Mouse (Mus musculus): Measurements from ENCODE around the gene Mcm10.
A peak's percentile ranks its signal among the peaks of the same experiment; 100 is the strongest.

The Mcm10 gene

DNA sequence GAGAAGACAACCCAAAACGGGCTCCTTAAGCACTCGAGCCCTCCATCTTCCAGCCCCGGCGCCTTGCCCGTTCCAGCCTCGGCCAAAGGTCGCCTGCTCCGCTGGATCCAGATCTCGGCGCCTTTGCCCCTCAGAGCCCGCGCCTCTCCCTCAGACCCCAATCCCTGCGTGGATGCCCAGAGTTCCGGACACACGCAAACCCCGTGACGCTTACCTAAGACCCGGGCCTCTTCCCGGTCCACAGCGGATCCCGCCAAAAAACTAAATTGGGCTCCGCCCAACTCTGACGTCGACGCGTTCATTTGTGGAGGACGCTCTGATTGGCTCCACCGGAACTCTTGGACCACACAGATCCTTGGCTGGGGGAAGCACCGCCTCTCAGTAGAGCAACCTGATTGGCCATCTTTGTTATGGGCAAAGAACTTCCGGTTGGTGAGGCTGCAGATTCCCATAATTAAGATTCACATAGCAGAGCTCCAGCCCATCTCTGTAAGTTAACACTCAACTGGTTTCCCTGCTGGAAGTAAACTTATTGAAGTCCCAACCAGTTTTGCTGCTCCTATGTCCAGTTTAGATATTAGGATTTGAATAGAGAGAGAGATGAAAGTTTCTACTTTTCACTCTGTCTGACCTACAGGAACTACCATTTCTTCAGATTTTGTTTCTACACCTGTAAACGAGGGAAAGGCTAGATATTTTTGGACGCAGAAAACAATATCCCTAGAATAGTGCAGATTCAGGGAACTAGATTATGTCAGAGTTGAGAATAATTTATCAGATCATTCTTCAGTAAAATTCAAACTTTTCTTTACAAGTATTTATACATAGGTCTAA lies at the start of gene Mcm10:
TSS of gene Mcm10 (minus strand) at position 301 of the 834 bp plus-strand sequence.
- DNase-seq (ENCODE audit: low read depth, low spot score): peak; percentile 95

DNA sequence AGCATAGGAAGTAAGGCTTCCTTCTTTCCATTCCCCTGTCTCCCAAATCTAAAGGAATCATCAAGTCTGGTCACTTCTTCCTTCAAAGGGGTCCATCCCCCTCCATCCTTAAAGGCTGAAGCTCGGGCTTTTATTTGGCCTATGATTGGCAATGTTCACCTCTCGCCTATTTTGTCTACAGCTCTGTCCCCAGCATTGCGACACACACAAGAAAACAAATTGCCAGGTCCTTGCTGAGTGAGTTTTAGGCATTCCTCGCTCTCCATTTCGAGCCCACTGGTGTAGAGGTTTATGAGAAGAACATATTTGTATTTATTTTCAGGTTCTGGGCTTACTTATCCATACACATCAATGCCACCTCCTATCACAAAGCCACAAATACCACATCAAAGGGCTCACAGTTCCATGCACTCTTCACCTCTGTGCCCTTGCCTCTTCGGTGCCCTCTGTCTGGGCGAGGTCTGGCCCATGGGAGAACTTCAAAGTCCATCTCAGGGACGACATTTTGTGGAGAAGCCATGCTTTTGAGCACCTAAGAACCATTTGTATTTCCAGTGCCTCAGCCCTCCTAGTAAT lies 48.6 kb upstream of the Mcm10 start:
- DNase-seq (ENCODE audit: low read depth, low spot score): no peak

DNA sequence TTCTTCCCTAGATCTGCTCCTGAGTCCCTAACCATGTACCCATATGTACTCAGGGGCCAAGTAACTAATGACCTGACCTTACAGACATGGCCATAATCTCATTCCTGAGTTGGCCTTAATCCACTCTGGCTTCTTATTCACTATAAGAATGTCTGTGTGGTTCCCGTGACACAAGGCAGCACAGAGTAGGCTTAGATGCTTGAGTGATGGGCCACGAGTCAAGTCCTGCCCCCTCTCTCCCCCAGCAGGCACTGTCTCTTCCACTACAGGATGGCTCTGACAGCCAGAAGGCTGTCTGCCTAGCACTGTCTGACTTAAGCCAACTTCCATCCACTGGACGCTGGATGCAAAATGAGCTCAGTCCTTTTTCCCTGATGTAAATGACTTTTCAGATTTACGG lies 47.4 kb upstream of the Mcm10 start:
- no peak for DNase-seq (ENCODE audit: low read depth, low spot score)

DNA sequence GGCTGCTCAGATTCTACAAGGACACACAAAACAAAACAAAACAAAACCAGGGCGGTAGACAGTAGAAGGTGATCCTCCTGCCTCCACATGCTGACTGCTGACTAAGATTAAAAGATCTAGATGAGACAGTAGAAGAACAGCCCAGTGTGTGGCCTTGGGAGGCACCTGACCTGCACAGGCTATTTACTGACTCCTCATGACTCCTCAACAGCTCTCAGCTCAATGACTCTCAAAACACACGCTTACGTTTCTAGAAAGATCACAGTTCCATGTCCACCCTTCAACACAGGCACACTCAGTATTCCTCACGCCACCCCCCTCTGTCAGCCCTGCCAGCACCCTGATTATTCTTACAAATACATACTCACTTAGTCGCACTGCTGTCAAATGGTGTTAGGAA lies 45.8 kb upstream of the Mcm10 start:
- no peak for DNase-seq (ENCODE audit: low read depth, low spot score)

DNA sequence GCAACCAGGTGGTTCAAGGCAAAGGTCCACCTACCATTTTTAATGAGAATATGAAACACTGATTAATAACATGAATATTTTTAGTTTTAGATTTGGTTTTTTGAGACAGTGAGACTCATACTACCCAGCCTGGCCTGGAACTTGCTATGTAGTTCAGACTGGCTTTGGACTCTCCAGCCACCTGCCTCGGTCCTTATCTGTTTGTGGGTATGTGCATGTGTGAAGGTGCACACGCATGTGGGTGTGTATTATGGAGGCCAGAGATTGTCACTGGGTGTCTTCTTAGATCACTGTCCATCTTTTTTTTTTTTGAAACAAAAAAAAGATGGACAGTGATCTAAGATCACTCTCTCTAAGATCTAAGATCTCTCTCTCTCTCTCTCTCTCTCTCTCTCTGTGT lies 38.0 kb upstream of the Mcm10 start:
- no peak for DNase-seq (ENCODE audit: low read depth, low spot score)

DNA sequence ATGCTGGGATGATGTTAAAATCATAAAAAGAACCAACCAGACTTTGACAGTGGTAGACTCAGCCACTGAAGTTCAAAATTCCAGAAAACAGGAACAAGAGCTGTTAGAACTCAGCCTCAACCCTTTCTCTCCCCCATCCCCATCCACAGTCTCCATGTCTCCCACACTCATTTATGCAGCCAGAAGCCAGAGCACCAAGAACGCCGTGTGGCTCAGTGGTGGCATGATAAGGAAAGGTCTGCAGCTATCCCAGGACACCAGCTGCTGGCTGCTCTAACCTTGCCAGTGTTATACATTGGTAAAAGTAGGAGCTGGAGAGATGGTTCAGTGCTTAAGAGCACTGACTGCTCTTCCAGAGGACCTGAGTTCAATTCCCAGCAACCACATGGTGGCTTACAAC lies 34.4 kb upstream of the Mcm10 start:
- DNase-seq (ENCODE audit: low read depth, low spot score): no peak

DNA sequence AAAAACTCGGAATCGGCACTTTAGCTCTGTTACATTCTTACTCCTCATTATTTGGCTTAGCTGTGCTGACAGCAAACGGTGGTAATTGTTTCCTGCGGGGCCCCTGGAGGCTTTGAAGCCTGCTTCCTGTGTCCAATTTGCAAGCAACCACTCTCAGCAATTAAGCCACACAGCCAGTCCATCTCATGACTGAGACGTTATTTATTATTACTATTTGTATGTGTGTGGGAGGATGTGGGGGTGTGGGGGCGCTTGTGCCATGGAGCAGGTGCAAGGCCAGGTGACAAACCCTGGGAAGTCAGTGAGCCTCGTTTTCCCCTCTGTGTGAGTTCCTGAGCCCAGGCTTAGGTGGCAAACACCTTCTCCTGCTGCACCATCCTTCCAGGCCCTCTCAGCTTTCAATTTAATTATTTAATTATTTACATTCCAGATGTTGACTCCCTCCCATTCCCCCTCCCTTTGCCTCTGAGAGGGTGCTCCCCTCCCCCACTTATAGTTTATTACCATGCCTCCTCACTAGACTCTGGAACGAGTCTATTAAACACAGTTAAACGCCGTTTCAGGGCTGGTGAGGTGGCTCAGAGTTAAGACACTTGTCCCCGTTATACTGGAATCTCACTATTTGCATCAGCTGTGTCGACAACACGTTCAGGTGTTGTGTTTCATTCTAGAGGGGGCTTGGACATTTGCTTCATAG lies 32.8 kb upstream of the Mcm10 start:
- no peak for DNase-seq (ENCODE audit: low read depth, low spot score)

DNA sequence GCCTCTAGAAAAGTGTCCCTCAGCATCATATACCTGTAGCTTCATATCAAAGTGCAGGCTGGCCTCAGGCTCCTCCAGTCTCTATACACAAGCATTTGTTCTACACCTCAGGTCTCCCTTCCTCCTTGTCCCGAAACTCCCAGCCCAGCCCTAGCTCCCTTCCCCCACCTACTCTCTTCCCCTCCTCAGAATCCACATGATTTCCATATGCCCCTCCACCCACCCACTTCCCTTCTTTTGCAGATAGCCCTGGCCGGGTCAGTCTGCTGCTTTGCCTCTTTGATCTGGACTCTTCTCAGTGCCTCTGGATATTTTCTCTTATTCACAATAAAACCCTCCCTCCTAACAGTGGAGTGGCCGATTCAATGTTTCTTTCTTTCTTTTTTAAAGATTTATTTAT lies 31.7 kb upstream of the Mcm10 start:
- DNase-seq (ENCODE audit: low read depth, low spot score): no peak

DNA sequence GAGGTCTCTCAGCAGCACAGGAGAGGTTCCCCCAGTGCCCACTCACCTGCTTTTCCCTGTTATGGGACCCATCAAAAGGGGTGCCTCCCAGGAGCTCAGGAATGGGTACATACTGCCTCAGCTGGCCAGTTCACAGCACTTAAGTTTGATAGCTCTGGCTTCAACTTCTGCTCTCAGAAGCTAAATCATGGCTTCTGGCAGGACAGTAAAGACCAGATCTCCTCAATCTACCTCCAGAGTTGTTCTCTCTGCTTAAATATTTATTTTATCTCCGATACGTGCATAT lies 30.8 kb upstream of the Mcm10 start:
- DNase-seq (ENCODE audit: low read depth, low spot score): no peak

DNA sequence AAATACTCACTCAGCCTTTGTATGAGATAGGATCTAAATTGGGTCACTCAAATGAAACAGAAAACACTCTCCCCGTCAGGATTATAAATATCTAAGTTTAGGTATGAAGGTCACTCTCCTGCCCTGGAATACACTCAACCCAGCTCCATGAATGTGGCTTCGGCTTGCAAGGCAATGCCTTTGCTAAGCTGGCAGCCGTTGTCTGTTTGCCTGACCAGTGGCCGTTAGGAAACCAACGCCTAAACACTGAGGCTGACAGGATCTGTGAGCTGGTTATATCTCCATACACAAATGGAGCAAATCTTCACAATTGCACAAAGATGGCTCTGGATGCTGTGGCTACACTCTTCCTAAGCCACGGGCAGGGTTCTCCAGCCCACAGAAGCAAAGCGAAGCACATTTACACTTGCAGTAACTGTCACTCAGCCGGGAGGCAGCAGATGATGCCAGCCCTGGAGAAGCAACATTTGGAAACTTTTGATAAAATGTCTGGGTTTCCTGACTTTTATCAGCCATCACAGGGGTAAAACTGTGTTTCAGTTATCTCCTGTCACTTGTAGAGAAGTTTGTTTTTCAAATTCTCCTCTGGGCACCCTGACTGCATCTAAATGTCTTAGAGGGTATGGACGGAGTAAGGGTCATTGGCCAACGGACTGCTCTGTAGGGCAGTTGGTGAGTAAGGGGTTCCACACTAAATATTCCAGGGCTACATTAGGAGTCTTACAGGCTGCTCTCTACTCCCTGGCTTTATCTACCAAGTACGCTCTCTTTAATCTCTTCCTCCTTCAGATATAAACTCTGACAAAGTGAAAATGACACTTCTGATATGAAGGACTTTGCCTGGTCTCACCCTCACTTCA lies 30.3 kb upstream of the Mcm10 start:
- no peak for DNase-seq (ENCODE audit: low read depth, low spot score)

DNA sequence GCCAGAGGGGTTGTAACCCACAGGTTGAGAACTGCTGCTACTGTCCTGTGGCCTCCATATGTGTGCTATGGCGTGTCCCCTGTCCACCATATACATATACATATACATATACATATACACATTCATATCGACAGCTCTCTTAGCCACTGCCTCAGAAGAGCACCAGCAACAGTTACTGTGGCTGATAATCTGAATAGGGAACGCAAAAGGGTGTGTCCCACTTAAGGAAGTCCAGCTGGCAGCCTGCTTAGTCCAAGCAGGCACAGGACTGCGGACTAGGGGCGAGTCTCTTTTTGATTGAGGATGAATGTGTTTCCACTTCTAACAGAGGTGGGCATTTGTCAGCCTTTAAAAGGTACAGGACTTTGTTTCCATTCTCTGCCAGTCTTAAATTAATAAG lies 29.3 kb upstream of the Mcm10 start:
- no peak for DNase-seq (ENCODE audit: low read depth, low spot score)

DNA sequence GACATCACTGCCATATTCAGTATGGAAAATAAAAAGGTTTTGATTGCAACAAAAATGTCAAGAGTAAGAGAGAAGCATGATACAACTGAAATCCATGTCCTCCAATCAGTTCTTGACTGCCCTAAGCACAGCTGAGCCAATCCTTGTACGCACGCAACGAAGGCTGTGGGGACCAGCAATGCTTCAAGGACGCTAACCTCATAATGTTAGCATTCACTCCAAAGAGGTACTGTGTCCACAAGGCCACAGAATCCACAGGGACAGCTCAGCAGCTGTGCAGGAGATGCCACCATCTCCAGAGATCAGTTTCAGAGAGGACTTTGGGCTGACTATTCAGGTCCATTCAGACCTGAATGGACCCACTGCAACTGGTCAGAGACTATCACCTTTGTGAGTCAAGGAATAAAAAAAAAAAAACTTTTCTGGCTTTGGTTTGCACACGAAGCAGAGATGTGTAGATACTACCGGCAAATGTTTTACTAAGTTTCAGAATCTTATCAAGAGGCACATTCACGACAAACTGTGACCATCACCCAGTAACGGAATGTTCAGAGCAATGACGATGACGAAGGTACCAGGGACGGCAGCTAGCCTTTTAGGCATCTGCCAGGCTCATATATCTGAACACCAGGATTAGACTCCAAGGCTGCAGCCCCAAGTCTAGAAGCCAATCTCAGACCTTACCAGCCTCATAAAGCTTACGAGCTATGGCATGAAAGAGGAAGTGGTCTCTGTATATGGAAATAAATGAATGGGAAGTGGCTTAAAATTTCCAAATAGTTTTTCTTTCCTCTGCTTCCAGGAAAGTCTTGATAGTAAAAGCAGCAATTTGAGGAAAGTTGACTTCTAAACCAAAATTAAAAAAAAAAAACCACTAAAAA lies 27.9 kb upstream of the Mcm10 start:
- no peak for DNase-seq (ENCODE audit: low read depth, low spot score)

DNA sequence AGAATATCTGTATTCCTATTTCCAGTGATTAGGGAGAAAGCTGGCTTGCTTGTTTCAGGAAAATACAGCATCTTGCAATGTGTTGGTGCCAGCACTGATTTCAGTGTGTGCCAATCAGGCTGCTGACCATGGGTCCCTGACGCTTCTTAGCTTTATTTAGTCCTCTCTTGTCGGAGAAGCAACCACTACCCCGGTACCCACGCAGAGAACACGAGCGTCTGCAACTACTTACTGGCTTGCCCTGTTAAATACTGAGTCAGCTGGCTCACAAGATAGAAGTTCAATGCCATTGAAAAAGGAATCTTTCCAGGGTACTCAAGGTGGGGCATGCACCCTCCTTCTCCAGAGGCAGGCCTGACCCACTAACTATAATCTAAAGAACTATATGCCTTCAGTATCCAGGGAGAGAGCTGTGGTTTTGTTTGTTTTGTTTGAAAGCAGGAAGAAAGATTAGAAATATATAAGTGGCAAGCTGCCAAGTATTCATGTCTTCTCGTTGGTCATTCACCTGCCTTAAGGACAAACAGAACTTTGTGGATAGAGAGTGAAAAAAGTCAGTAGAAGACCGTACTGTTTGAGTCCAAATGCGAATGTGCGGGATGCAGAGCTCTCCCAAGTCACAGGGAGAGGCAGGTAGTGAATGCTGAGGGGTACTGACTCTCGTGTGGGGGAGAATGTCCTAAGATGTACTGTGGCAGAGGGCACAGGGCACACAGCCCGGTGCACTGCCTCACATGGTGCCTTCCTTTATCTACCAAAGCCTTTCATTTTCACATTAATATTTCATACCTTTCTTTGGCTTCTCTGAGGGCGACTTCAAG lies 27.0 kb upstream of the Mcm10 start:
- no peak for DNase-seq (ENCODE audit: low read depth, low spot score)

DNA sequence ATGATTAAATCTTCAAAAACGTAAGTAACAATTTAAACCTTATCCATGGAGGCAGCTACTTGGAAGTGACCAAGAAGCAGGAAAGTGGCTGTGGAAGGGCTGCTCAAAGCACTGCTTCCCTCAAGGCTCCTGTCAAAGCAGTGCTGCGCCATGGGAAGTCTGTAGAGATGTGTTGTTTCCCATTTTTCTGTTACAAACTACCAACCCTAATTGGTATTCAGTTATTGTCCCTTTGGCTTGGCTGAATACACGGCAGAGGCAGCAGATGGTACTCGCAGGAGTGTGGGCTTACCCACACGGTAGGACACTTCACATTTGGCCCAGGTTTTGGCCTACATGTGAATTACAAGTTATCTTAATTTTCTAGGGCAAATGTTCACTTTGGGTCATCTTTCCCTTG lies 25.7 kb upstream of the Mcm10 start:
- DNase-seq (ENCODE audit: low read depth, low spot score): no peak

DNA sequence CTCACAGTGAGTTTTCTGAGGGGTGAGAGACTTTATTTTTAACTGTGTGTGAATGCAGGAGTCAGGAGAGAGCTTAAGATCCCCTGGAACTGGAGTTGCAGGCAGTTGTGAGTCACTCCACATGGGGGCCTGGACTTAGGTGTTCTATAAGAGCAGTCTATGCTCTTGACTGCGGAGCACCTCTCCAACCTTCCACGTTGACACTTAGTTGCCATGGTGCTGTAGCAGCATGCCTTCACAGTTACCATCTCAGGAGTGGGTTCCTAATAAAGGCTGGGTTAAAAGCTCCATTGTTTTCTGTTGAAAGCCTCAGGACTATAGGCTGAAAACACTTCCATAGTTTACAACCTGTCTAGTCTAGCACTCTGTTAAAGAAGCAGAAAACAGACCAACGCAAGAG lies 24.8 kb upstream of the Mcm10 start:
- DNase-seq (ENCODE audit: low read depth, low spot score): no peak

DNA sequence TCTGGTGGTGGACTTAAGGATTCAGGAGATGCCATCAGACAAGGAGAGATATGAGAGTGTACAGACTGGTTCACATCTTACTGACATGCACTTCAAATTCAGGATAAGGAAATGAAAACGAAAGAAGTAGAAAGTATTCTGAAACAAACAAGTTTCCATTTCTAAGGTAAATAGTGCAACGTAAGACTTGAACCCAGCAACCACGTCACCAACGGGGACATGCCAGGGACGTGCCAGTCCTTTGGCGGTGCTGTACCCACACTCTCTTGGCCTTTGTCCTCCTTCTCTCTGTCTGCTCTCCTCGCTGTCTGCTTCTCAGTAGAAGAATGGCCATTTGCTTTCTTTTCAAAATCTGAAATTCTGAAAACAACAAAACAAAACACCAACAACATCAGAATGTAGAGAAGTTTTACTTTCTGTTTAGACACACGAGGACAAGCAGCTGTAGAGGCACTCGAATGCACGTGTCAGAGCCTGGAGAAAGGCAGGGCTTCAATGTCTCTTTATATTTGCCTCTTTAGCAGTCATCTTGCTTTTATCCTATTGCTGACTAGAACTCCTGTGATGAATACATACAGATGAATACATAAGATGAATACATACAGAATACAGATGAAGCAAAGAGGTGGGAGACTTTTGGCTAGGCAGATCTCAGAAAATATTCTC lies 24.0 kb upstream of the Mcm10 start:
- no peak for DNase-seq (ENCODE audit: low read depth, low spot score)

DNA sequence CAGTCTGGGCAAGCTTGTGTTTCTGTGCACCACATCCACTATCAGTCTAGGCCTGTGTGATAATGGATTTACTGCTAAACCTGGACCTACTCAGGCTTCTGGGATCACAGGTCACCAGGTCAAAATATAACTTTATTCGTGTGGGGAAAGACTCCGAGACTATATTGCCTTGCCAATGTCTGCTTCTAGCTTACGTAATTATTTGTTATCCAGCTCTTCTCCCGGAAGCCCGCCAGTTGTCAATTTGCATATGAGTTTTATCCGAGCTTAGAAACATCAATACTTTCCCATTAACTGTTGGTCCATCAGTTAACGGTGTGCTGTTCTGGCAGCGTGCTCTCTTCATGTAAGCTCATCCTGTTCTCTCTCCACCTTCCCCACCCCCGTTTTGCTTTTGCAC lies 22.6 kb upstream of the Mcm10 start:
- DNase-seq (ENCODE audit: low read depth, low spot score): no peak

DNA sequence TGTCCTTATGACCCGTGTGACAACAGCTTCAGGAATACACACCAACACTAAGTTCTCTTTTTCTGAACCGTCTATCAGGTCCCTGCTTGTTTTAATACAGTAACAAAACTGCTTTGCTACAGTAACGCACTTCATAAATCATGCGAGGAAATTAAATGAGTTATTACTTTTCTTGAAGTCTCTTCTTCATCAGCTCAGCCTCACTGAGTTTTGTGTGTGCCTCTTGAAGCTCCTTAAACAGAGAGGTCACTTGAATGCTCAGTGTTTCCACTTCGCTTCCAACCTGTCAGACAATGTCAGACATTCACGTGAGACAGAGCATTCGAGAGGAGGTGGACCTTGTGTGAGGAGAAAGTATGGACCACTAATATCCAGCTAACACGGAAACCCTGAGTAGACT lies 22.2 kb upstream of the Mcm10 start:
- no peak for DNase-seq (ENCODE audit: low read depth, low spot score)

DNA sequence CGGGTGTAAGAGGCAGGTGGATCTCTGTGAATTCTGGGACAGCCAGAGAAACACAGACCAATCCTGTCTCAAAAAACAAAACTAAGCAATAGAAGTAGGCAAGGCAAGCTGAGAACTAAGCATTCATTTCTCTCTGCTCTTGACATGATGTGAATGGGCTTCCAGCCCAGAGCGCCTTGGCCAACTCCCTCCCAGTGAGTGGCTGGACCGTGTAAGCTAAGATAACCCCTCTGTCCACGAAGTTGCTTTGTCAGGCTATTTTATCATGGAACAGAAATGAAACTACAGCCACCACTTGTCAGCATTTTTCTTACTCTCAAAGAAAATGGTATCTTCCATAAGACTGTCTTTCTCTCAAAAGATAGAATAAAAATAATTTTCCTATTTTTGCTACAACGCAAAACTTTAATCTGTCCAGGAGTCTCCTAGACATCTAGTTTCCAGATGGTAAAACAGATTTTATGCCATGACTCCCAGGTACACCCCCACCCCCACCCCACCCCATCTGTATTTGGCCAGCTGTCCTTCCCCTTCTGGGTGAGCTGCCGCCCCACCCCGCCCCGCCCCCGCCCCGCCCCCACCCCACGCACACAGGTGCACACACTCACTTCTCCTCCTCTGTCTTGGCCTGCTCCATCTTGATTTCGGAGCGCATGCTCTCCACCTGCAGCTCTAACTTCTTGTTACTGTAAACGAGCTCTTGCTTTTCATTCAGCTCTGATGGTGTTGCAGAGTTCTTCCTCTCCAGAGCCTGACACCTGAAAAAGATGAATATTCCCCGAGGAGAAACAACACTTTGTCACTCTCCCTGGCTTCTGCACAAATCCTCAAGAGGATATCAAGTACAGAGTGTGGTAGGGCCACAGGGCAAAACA lies 21.2 kb upstream of the Mcm10 start:
- no peak for DNase-seq (ENCODE audit: low read depth, low spot score)

All from c-Kit-negative CD71-positive TER-119-positive erythroid progenitor cells, embryonic 14.5 days (primary cell).